Mouse (Mus musculus) testis, adult 2 months (tissue): ENCODE data around the gene Tbc1d19.

ENCODE experiments used
- CTCF ChIP-seq: fragments of 200-500 bp; IDR thresholded peaks from 2 replicates; pipeline ENCODE4 v1.5.1; 2012; ENCODE audit warnings: low read depth, mild to moderate bottlenecking, inconsistent platforms, low read length, moderate library complexity; ENCODE audit not compliant: control insufficient read depth, insufficient read depth, insufficient replicate concordance
- POLR2A ChIP-seq: fragments of 200-500 bp; IDR thresholded peaks from 2 replicates; pipeline ENCODE4 v1.6.1; 2012; ENCODE audit warnings: low read depth, mild to moderate bottlenecking, inconsistent platforms, low read length, moderate library complexity; ENCODE audit not compliant: control insufficient read depth

DNA sequence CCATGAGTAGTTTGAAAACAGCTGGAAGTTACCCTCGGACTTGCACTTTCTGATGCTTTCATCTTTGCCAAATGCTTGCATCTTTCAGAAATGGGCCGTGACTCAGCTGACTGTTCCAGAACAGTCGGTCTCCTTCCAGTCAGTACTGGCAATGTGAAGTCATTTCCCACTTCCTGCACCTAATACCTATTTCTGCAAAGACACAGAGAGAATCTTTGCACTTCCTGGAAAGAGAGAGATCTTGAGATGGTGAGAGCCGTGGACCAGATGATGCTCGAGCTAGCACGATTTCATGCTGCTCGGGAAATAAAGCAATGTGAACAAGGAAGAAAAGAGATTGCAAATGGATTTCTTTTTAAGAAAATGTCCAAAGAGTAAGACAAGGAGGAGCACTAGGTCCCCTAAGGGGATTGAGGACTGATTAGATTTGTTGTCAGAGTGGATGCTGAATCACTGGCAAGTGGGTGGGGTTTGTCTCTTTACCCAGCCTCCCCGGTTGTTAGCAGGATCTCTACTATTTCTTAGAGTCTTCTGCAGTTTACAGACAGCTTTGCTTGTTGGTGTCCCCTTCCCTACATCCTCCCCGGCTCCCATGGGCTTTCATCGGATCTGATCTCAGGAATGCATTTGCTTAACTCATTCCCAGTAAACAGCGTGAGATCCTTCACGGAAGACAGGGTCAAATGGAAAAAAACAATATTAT is 24.4 kb upstream of the Tbc1d19 start:
- no peak for TF ChIP-seq CTCF
- TF ChIP-seq POLR2A, result no peak
